8 mouse cellular contexts compared by ENCODE assay signal in genomic region chr8:71487691-71488445, GRCm38 (mm10). TPM values are rescaled to one million over a fixed set of nuclear protein-coding genes. Genes with fewer than 3 reads are reported as not detected.
A peak's percentile ranks its signal among the peaks of the same experiment; 100 is the strongest.
DNase-seq lines count a peak whose midpoint lies in the region; ATAC-seq and TF ChIP-seq lines count a peak whose summit lies in the region.

Gtpbp3 (plus strand) TSS chr8:71488103.

- peak within 1 kb of the TSS; percentile 100 for H3K4me2 ChIP-seq in embryonic facial prominence, embryonic 13.5 days
- peak within 1 kb of the TSS; percentile 97 for H3K4me2 ChIP-seq in limb, embryonic 15.5 days
- H3K4me2 ChIP-seq in midbrain, embryonic 16.5 days (ENCODE audit: low read length): peak within 1 kb of the TSS; percentile 99

- H3K27ac ChIP-seq in embryonic facial prominence, embryonic 13.5 days: peak within 1 kb of the TSS; percentile 94
- peak within 1 kb of the TSS; percentile 94 for H3K27ac ChIP-seq in limb, embryonic 15.5 days
- H3K27ac ChIP-seq in midbrain, embryonic 16.5 days (ENCODE audit: low read length): peak within 1 kb of the TSS; percentile 48
- H3K27ac ChIP-seq in spleen, adult 2 months (ENCODE audit: insufficient read depth, low read length): peak within 1 kb of the TSS; percentile 90

- DNase-seq in 3134 (ENCODE audit: extremely low read depth, insufficient read length, low spot score): peak; percentile 83
- peak; percentile 87 for DNase-seq in adrenal gland, postnatal 10 days
- DNase-seq in heart, adult 8-10 months (ENCODE audit: low spot score): peak; percentile 81
- DNase-seq in kidney, adult 9 months: peak; percentile 88
- DNase-seq in spleen, adult 2 months (ENCODE audit: low read depth in 1 of 2, low spot score in 2 of 2): peak; percentile 56 to 78

- H3K9me3 ChIP-seq in embryonic facial prominence, embryonic 13.5 days: no peaks in the 10 kb centered on the region
- H3K9me3 ChIP-seq in limb, embryonic 15.5 days: no peaks in the 10 kb centered on the region
- H3K9me3 ChIP-seq in midbrain, embryonic 16.5 days (replicated peaks; ENCODE audit: control insufficient read depth, low read length, poor library complexity, severe bottlenecking): no peaks in the 10 kb centered on the region

- peak within 1 kb of the TSS; percentile 90 for H3K4me3 ChIP-seq in embryonic facial prominence, embryonic 13.5 days
- H3K4me3 ChIP-seq in limb, embryonic 15.5 days: peak within 1 kb of the TSS; percentile 74
- peak within 1 kb of the TSS; percentile 79 for H3K4me3 ChIP-seq in midbrain, embryonic 16.5 days (ENCODE audit: low read depth, low read length)
- peak within 1 kb of the TSS; percentile 94 for H3K4me3 ChIP-seq in spleen, adult 2 months (ENCODE audit: extremely low read depth, insufficient read depth, insufficient read length)

- TF ChIP-seq POLR2A in spleen, adult 2 months (IDR thresholded peaks at IDR 0.05; ENCODE audit: low read depth, low read length): peak; percentile 29

- no peak for TF ChIP-seq CTCF in spleen, adult 2 months (IDR thresholded peaks at IDR 0.05; ENCODE audit: extremely low read depth, insufficient read depth, insufficient read length, insufficient replicate concordance)

- peak; percentile 40; the same call in 1 of the 2 replicates for ATAC-seq in embryonic facial prominence, embryonic 13.5 days (ENCODE audit: insufficient number of reproducible peaks, insufficient read depth, low FRiP score, low TSS enrichment, low read depth)
- no peak; the same call in 1 of the 2 replicates for ATAC-seq in limb, embryonic 15.5 days (ENCODE audit: insufficient number of reproducible peaks, low FRiP score, low TSS enrichment, low read depth)
- peak; percentile 43 for ATAC-seq in midbrain, embryonic 16.5 days

- peaks cover 39% of the 10 kb centered on the region for H3K4me1 ChIP-seq in embryonic facial prominence, embryonic 13.5 days
- peaks cover 37% of the 10 kb centered on the region for H3K4me1 ChIP-seq in limb, embryonic 15.5 days
- peaks cover 29% of the 10 kb centered on the region for H3K4me1 ChIP-seq in midbrain, embryonic 16.5 days (ENCODE audit: control insufficient read depth, insufficient read depth, low read length)
- peaks cover 20% of the 10 kb centered on the region for H3K4me1 ChIP-seq in spleen, adult 2 months (ENCODE audit: control insufficient read depth, insufficient read depth, insufficient read length)

- H3K36me3 ChIP-seq in embryonic facial prominence, embryonic 13.5 days: peaks cover 44% of the 10 kb centered on the region
- H3K36me3 ChIP-seq in limb, embryonic 15.5 days: peaks cover 30% of the 10 kb centered on the region
- H3K36me3 ChIP-seq in midbrain, embryonic 16.5 days (ENCODE audit: control insufficient read depth, insufficient read depth, low read length): peaks cover 14% of the 10 kb centered on the region
- peaks cover 14% of the 10 kb centered on the region for H3K36me3 ChIP-seq in spleen, adult 2 months (ENCODE audit: control insufficient read depth, insufficient read depth, low read length)

- H3K27me3 ChIP-seq in embryonic facial prominence, embryonic 13.5 days: no peaks in the 10 kb centered on the region
- no peaks in the 10 kb centered on the region for H3K27me3 ChIP-seq in limb, embryonic 15.5 days
- H3K27me3 ChIP-seq in midbrain, embryonic 16.5 days (ENCODE audit: control insufficient read depth, insufficient read depth, low read depth, low read length): no peaks in the 10 kb centered on the region
- no peaks in the 10 kb centered on the region for H3K27me3 ChIP-seq in spleen, adult 2 months (ENCODE audit: control insufficient read depth, insufficient read depth, low read length)

- peak within 1 kb of the TSS; percentile 92 for H3K9ac ChIP-seq in embryonic facial prominence, embryonic 13.5 days
- H3K9ac ChIP-seq in limb, embryonic 15.5 days: peak within 1 kb of the TSS; percentile 67
- H3K9ac ChIP-seq in midbrain, embryonic 16.5 days (ENCODE audit: low read depth, low read length): peak within 1 kb of the TSS; percentile 76

- WGBS in embryonic facial prominence, embryonic 13.5 days: under 1% methylated on average over 33 of the region's 33 CpGs
- WGBS in limb, embryonic 15.5 days: under 1% methylated on average over 33 of the region's 33 CpGs
- WGBS in midbrain, embryonic 16.5 days: under 1% methylated on average over 33 of the region's 33 CpGs
- whole genome bisulfite sequencing in spleen, adult 2 months: 1% methylated on average over 33 of the region's 33 CpGs

RNA-seq across cellular contexts. Expression of gene Gtpbp3, which starts in this region (rescaled TPM):
- total RNA-seq in adrenal gland, postnatal 10 days (2021): 10 to 100 TPM; 18.5 to 29.5 TPM
- 22.4 and 23.5 TPM in 2 replicates for polyA plus RNA-seq in embryonic facial prominence, embryonic 13.5 days (2015; fragmentation: Nextera tagmentation; extraction: Ambion mirVana)
- total RNA-seq in heart, adult 8-10 months (2022): 10 to 100 TPM; 17.5 to 22.2 (median 19.0) TPM
- 16.5 and 19.2 TPM in 2 replicates for polyA plus RNA-seq in limb, embryonic 15.5 days (2015; fragmentation: Nextera tagmentation; extraction: Ambion mirVana)
- 11.8 and 12.5 TPM in 2 replicates for polyA plus RNA-seq in midbrain, embryonic 16.5 days (2015; fragmentation: Nextera tagmentation; extraction: Ambion mirVana)
- 26.3 and 33.3 TPM in 2 replicates for polyA plus RNA-seq in spleen, adult 2 months (2012; rRNA removed)
